Mouse (Mus musculus) layer of hippocampus, adult 2 months (tissue): ENCODE measurements around the gene Fbxl17. TPM values are rescaled to one million over a fixed set of nuclear protein-coding genes. Genes with fewer than 3 reads are reported as not detected.

Experiments used
- DNase-seq, 2 experiments: peaks; one replicate each; pipeline ENCODE4 v3.0.0; 2022; ENCODE audit warnings: low spot score in 2 of 2
- H3K27ac ChIP-seq: fragments of 200-600 bp; 2 replicates; pipeline ENCODE4 v1.8.1; 2022
- H3K4me3 ChIP-seq: fragments of 200-600 bp; 2 replicates; pipeline ENCODE4 v1.8.1; 2022; ENCODE audit warnings: mild to moderate bottlenecking
- CTCF ChIP-seq: fragments of 200-600 bp; conservative IDR thresholded peaks from 2 replicates; pipeline ENCODE4 v1.8.1; 2022; ENCODE audit warnings: antibody characterized with exemption, mild to moderate bottlenecking, moderate library complexity
- total RNA-seq, 2 experiments: library from RNA; stranded (reverse); gene quantifications; 2 replicates each; pipeline ENCODE4 v1.2.3; 2021

Fbxl17 gene
- total RNA-seq, 2 experiments from 2014 or later, result 55.3 to 58.6 TPM

DNA sequence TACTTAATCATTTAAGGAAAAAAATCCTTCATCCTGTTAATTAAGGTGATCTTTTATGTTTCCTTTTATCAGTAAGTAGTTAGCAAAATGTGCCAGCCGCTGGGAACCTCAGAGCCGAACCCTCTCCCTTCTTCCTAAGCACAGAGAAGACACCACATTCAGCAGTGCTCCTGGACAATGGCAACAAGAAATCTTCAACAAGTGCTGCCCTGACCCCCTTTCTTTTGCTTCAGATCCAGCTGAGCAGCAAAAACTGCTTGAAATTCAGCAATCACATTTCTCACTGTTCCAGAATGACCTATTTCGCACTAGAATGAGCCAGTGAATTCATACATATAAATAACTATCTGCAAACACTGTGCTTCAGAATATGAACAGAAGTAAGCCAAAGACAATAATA lies 205.8 kb downstream of the Fbxl17 start:
- H3K4me3 ChIP-seq, result no peak overlapping the region
- no peak for TF ChIP-seq CTCF
- peak overlapping the region; percentile 69 for H3K27ac ChIP-seq
- DNase-seq, result no peak

DNA sequence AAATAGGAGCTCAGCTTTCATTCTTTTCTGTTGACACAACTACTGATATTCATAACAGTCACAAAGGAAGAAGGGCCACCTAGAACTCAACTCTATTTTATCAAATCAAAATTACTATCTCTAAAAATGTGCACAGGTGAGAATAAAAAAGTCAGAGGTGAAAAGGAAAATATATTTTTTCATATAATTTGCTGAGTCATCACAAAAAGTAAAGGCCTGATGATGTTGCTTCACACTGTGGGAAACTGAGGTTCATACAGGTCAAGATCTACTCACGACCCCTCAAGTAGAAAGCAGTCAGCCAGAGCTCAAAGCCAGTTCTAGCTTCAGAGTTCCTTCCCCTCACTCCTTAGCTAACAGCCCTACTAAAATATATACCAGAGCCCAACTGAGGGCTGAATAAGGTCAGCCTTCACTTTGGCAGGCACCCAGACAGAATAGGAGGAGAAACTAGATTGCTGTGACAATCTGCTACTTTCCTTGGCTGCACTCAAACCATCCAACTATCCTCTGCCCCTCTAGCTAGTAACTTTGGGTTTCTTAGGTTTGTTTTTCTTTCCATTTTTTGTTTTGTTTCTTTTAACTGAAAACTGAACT lies 210.4 kb downstream of the Fbxl17 start:
- peak overlapping the region; percentile 40 for H3K27ac ChIP-seq
- no peak overlapping the region for H3K4me3 ChIP-seq
- TF ChIP-seq CTCF, result no peak
- no peak for DNase-seq

DNA sequence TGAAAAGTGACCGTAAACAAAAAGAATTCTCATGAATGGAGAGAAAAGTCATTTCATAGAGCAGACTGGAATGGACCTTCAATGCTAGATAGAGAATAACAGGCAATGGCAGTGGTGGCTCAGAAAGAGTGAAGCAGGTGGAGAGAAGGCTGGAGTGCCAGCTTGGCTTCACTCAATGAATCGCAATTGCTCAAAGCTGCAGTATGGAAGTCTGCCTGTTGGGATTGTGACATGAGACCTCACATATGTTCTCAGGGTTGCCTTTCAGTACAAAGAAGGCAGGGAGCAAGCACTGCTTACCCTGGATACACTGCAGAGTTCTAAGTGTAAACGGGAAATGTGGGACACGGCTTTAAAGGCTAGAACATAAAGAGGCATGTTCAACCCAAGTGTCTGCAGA lies 211.0 kb downstream of the Fbxl17 start:
- peak; percentile 4 to 46 for DNase-seq
- peak; percentile 22 for TF ChIP-seq CTCF
- Histone ChIP-seq H3K4me3 (no peak overlapping the region), H3K27ac (peak overlapping the region; percentile 40; the same call in 1 of the 2 replicates)

DNA sequence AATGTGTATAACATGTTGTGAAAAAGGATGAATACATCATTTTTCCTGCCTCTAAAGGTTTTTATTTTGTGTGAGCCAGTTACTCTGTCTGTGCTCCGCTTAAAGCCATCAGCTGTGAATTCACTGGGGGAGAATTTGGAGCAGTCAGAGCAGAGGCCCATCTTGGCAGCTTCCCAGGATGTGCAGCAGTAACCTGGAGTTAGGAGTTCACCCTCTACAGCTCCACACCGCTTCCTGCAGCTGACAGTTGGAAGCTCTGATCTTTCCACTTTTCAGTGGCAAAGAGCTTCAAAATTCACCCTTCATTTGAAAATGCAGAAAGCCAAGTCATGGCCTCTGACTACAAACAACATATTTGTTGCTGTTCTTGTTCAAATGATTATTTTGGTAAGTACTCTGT lies 212.4 kb downstream of the Fbxl17 start:
- Histone ChIP-seq H3K4me3 (no peak overlapping the region), H3K27ac (no peak overlapping the region)
- no peak; the same call in 1 of the 2 replicates for TF ChIP-seq CTCF
- no peak for DNase-seq

DNA sequence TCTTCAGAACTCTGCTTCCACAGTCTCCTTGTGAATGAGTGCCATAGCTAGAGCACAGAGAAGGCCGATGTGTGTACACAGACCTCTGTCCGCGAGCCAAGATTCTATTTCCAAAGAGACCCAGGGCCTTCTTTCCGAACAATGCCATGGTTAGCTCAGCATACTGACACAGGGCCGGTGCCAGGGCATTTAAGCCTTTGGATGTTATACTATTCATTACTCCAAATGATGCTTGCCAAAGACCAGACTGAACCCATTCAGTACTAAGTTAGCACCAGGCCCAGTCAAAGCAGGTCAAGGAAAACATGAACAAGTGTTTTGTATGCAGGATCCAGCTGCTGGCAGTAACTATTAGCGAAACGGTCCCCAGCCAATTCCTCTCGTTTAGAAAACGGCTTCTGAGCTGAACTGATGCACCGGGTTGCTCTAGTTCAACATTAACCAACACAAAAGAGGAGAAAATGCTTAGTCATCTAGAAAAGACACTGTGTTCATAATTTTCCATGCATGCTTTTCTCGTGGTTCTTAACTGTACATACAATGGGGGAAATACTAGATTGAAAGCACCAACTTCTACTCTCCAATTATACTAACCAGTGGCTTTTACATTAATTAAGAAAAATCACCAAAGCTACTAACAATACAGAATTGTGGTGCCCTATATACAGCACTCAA lies 214.4 kb downstream of the Fbxl17 start:
- peak; percentile 51 to 82 for DNase-seq
- H3K27ac ChIP-seq, result peak overlapping the region; percentile 71

DNA sequence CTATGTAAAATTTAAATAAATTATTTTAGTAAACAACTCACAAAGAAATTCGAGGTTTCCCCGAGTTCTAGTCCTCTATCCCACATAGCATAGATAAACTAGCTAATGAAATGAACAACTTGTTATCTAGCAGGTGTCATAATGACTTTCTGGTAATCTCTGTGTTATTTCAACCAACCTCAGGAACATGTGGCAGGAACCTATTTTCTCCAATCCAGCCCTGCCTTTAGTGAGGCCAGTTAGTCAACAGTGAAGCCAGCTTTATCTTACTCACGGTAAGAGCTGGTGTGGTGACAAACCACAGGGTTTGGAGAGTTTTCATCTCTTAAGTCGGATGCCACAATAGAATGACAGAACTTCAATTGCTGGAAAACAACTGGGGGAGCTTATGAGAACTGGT lies 215.7 kb downstream of the Fbxl17 start:
- H3K27ac ChIP-seq, result no peak overlapping the region
- TF ChIP-seq CTCF, result no peak
- no peak overlapping the region for H3K4me3 ChIP-seq
- no peak for DNase-seq

More for the DNA sequence above, 214.4 kb downstream of the Fbxl17 start:
- TF ChIP-seq CTCF, result no peak
- H3K4me3 ChIP-seq, result no peak overlapping the region

DNA sequence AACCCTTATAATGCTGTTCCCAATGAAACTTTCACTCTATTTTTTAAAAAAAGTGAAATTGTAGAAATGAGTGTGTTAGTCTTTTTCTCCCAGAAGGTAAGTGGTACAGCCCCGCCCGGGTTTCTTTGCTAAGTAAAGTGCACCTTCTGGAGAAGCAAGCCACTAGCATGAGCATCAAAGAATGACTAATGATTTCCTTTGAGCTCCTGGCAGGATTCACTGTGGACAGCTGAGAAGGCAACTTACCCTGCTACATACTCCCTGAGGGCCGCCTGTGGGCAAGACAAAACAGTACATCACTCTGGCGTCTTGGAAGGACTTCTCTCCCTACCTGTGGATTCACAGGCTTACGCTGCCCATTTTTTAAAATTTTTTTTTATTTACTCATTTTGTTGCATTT lies 217.8 kb downstream of the Fbxl17 start:
- H3K27ac ChIP-seq, result no peak overlapping the region
- no peak for DNase-seq
- TF ChIP-seq CTCF, result 0 out of 2 replicates have a peak, but pooled peaks have one; percentile 18
- H3K4me3 ChIP-seq, result no peak overlapping the region

DNA sequence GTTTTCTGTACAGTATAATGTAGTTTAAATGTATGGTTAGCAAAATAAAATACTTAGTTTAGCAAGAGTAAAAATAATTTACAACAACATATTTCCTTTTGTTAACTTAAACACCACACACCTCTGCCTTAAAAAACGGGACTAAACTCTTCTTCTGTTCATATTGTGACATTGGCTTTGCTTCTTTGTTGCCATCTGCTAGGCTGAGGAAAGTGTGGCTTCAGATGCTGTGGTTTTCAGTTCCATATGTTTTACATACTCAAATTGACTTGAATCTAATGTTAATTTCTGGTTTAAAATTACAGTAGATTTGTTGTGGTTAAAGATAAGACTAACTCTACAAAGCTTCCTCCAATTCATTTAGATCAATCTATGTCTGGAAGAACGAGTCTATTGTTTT lies 218.8 kb downstream of the Fbxl17 start:
- H3K27ac ChIP-seq, result no peak overlapping the region
- TF ChIP-seq CTCF, result no peak
- DNase-seq, result peak in 1 of 2 experiments; percentile 25

DNA sequence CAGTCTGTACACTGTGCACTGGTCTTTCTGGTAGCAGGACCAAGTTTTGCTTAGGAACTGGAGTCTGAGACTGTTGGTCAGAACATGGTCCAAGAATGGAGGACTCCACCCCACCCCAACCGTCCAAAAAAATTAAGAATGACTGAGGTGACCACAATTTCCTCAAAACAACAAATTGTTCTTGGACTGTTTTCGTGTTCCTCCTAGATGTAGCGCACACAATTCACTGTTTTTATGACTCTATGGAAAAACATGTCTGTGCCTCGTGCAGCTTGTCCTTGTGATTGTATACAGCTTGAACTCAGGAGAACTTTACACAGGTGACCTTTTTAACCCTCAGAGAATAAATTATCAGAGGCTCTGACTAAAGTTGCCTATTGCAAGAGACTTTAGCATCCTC lies 220.7 kb downstream of the Fbxl17 start:
- TF ChIP-seq CTCF, result no peak

More for the DNA sequence above, 218.8 kb downstream of the Fbxl17 start:
- H3K4me3 ChIP-seq, result no peak overlapping the region

DNA sequence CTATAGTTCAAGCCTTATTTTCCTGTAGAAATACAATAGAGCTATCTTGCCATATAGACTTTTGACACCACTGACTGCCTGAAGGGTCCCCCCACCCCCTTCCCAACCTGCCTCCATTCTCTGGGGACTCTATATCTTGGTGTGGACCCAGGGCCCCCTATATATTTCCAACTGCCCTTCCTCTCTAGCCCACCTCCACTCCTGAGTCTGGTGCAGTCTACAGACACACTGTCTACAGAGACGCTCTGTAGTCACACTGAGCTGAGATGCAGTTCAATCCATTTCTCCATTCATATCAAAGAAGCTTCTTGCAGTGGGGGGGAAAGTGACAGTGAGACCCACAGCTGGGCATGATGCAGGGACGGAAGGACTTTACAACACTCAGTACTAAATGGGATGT lies 226.5 kb downstream of the Fbxl17 start:
- Histone ChIP-seq H3K4me3 (no peak overlapping the region), H3K27ac (no peak overlapping the region)
- no peak for DNase-seq
- no peak for TF ChIP-seq CTCF

More for the DNA sequence above, 220.7 kb downstream of the Fbxl17 start:
- no peak for DNase-seq
- Histone ChIP-seq H3K27ac (no peak overlapping the region), H3K4me3 (no peak overlapping the region)

DNA sequence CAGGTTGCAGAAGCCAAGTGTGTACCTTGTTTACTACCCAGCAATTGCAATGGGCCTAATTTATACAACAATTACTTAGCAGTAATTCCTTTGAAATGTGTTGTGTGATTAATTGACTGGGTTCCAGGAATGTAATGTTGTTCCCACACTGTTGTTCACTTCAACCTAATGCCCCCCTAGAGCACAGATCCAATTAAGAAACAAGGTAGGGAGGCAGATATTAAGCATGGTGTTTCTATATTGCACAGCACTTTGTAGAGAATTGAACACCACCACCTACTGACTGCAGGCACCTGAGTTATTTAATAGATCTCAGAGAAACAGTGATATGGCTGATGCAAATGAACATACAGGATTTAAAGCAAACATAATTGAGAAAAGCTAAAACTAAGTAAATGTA lies 226.9 kb downstream of the Fbxl17 start:
- no peak for DNase-seq
- TF ChIP-seq CTCF, result no peak
- no peak overlapping the region for H3K4me3 ChIP-seq
- H3K27ac ChIP-seq, result no peak overlapping the region

DNA sequence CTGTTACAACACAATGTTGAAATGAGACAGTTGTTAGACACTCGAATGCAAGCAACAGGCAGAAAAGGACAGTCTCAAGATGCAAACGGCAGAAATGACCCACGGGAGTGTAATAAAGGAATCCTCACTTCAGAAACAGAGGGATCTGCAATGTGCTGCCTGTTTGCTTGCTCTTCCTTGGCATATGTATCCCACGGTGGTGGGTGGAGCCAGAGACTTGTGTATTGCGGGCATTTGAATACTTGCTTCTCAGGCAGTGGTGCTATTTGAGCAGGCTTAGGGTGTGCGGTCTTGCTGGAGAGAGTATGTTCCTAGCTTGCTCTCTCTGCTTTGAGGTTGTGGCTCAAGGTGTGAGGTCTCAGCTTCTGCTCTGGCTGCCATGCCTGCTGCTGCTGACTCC lies 228.8 kb downstream of the Fbxl17 start:
- TF ChIP-seq CTCF, result no peak
- no peak for DNase-seq
- Histone ChIP-seq H3K27ac (no peak overlapping the region), H3K4me3 (no peak overlapping the region)

DNA sequence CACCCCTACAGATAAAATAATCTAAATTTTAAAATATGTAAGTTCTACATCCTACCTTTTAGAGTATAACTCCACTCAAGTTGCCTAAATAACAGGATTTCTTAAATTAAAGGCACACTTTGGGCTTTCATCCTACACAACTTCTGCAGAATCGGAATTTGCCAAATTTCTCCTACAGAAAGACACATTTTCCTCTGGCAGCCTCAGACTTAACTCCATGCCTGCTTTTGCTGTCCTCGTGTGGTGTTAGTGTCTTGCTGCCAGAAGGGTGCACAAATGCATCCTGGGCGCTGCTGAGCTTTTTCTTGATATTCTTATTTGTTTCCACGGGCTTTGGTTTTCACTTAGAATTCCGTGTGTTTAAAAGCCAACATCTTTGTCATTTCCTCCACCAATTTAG lies 229.3 kb downstream of the Fbxl17 start:
- no peak overlapping the region for H3K4me3 ChIP-seq
- no peak for TF ChIP-seq CTCF
- no peak overlapping the region for H3K27ac ChIP-seq
- no peak for DNase-seq

DNA sequence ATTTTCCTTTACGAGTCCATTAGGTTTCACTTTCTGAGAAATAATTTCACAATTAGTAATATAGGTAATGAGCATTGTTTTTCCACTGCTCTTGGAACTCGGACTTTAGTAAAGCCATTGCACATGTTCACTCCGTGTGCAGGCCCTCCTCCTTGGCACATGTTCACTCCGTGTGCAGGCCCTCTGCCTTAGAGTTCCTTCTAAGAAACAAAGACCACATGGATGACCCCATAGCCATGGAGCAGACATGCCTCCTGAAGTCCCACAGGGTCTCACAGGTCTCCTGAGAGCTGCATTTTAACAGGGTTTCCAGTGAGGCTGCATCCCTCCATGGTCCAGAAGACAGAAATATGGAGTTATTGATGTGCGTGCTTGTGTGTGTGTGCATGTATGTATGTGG lies 237.1 kb downstream of the Fbxl17 start:
- no peak for TF ChIP-seq CTCF

More for the DNA sequence above, 237.1 kb downstream of the Fbxl17 start:
- H3K27ac ChIP-seq, result no peak overlapping the region
- no peak for DNase-seq
- no peak overlapping the region for H3K4me3 ChIP-seq
